Mouse (Mus musculus) kidney, adult 18-20 months (tissue): ENCODE measurements at regions not wholly inside any gene's neighbourhood (a gene's known extent, or its start where the extent isn't known, plus 50 kb on each side); places are given as distances from the start of the nearest gene placed in this dataset.

Experiments
- DNase-seq: peaks from one replicate; pipeline ENCODE4 v3.0.0; 2021

GRCm38 (mm10) chr13:47413261-47413660, 290.8 kb downstream of the Rnf144b start:
- DNase-seq: no peak

GRCm38 (mm10) chr13:47413940-47414339, 291.5 kb downstream of the Rnf144b start:
- no peak for DNase-seq

GRCm38 (mm10) chr13:47429856-47430365, 307.5 kb downstream of the Rnf144b start:
- no peak for DNase-seq

- DNase-seq: no peak
Measured at GRCm38 (mm10) chr13:47430409-47430808, 308.0 kb downstream of the Rnf144b start.

GRCm38 (mm10) chr13:47435631-47436030, 313.2 kb downstream of the Rnf144b start:
- no peak for DNase-seq

GRCm38 (mm10) chr13:47444876-47445275, 322.4 kb downstream of the Rnf144b start:
- DNase-seq: no peak

- no peak for DNase-seq
Measured at GRCm38 (mm10) chr13:47452186-47452760, 329.8 kb downstream of the Rnf144b start.

GRCm38 (mm10) chr13:47462148-47462547, 339.7 kb downstream of the Rnf144b start:
- no peak for DNase-seq

- no peak for DNase-seq
Measured at GRCm38 (mm10) chr13:47471543-47472213, 349.2 kb downstream of the Rnf144b start.

GRCm38 (mm10) chr13:47480159-47480558, 357.7 kb downstream of the Rnf144b start:
- DNase-seq: no peak

GRCm38 (mm10) chr13:47484819-47485218, 362.4 kb downstream of the Rnf144b start:
- no peak for DNase-seq

- DNase-seq: no peak
Measured at GRCm38 (mm10) chr13:47486111-47486510, 363.7 kb downstream of the Rnf144b start.

- no peak for DNase-seq
Measured at GRCm38 (mm10) chr13:47486658-47487057, 364.2 kb downstream of the Rnf144b start.

GRCm38 (mm10) chr13:47505380-47505955, 383.0 kb downstream of the Rnf144b start:
- no peak for DNase-seq

GRCm38 (mm10) chr13:47532935-47533334, 410.5 kb downstream of the Rnf144b start:
- DNase-seq: no peak

- no peak for DNase-seq
Measured at GRCm38 (mm10) chr13:47537156-47537555, 414.7 kb downstream of the Rnf144b start.

- DNase-seq: no peak
Measured at GRCm38 (mm10) chr13:47549626-47550025, 427.2 kb downstream of the Rnf144b start.

GRCm38 (mm10) chr13:47552251-47552650, 429.8 kb downstream of the Rnf144b start:
- no peak for DNase-seq

- DNase-seq: no peak
Measured at GRCm38 (mm10) chr13:47554198-47554597, 431.7 kb downstream of the Rnf144b start.

GRCm38 (mm10) chr13:47557196-47557974, 434.9 kb downstream of the Rnf144b start:
- DNase-seq: no peak

- no peak for DNase-seq
Measured at GRCm38 (mm10) chr13:47562836-47563235, 440.4 kb downstream of the Rnf144b start.

GRCm38 (mm10) chr13:47576516-47576915, 454.1 kb downstream of the Rnf144b start:
- peak; percentile 9 for DNase-seq

GRCm38 (mm10) chr13:47580144-47580543, 457.7 kb downstream of the Rnf144b start:
- no peak for DNase-seq
